Mouse (Mus musculus): Measurements from ENCODE around the gene Id1. TPM values are rescaled to one million over a fixed set of nuclear protein-coding genes. Genes with fewer than 3 reads are reported as not detected.

Gene Id1
- polyA plus RNA-seq, 1 experiment from 2014 or later = 87.7 TPM

GRCm38 (mm10) chr2:152736748-152737147, 697 bp downstream of the Id1 start:
- H3K9ac ChIP-seq = peak overlapping the region; percentile 92
- H3K36me3 ChIP-seq = no peaks in the 10 kb centered on the region
- peak overlapping the region; percentile 84 for H3K4me2 ChIP-seq
- peak overlapping the region; percentile 95 for H3K27ac ChIP-seq (ENCODE audit: poor library complexity, severe bottlenecking)
- no peak for ATAC-seq (ENCODE audit: insufficient number of reproducible peaks, low FRiP score)
- H3K4me1 ChIP-seq (replicated peaks) = peaks cover 63% of the 10 kb centered on the region
- WGBS = under 1% methylated on average over 22 of the region's 22 CpGs
- H3K9me3 ChIP-seq (replicated peaks) = no peaks in the 10 kb centered on the region
- H3K27me3 ChIP-seq (replicated peaks) = no peaks in the 10 kb centered on the region
- peak overlapping the region; percentile 74 for H3K4me3 ChIP-seq

GRCm38 (mm10) chr2:152737306-152738221, 1.5 kb downstream of the Id1 start:
- H3K4me3 ChIP-seq = peak overlapping the region; percentile 74
- ATAC-seq (ENCODE audit: insufficient number of reproducible peaks, low FRiP score) = no peak

GRCm38 (mm10) chr2:152738341-152738740, 2.3 kb downstream of the Id1 start:
- H3K4me3 ChIP-seq = peak overlapping the region; percentile 74
- H3K4me1 ChIP-seq (replicated peaks) = peaks cover 64% of the 10 kb centered on the region
- no peaks in the 10 kb centered on the region for H3K36me3 ChIP-seq
- peak overlapping the region; percentile 84 for H3K4me2 ChIP-seq
- WGBS = 54% methylated on average over 2 of the region's 2 CpGs
- no peaks in the 10 kb centered on the region for H3K27me3 ChIP-seq (replicated peaks)
- no peak for ATAC-seq (ENCODE audit: insufficient number of reproducible peaks, low FRiP score)
- H3K9me3 ChIP-seq (replicated peaks) = no peaks in the 10 kb centered on the region
- peak overlapping the region; percentile 92 for H3K9ac ChIP-seq
- peak overlapping the region; percentile 95 for H3K27ac ChIP-seq (ENCODE audit: poor library complexity, severe bottlenecking)

More at GRCm38 (mm10) chr2:152737306-152738221, 1.5 kb downstream of the Id1 start:
- H3K27me3 ChIP-seq (replicated peaks) = no peaks in the 10 kb centered on the region
- no peaks in the 10 kb centered on the region for H3K36me3 ChIP-seq
- peak overlapping the region; percentile 92 for H3K9ac ChIP-seq
- H3K4me1 ChIP-seq (replicated peaks) = peaks cover 63% of the 10 kb centered on the region
- peak overlapping the region; percentile 95 for H3K27ac ChIP-seq (ENCODE audit: poor library complexity, severe bottlenecking)
- H3K9me3 ChIP-seq (replicated peaks) = no peaks in the 10 kb centered on the region
- H3K4me2 ChIP-seq = peak overlapping the region; percentile 84
- WGBS = 14% methylated on average over 10 of the region's 10 CpGs

- Histone ChIP-seq H3K27me3 (replicated peaks) (no peaks in the 10 kb centered on the region), H3K4me1 (replicated peaks) (peaks cover 59% of the 10 kb centered on the region), H3K4me3 (peak overlapping the region; percentile 74), H3K9me3 (replicated peaks) (no peaks in the 10 kb centered on the region), H3K4me2 (peak overlapping the region; percentile 84), H3K36me3 (no peaks in the 10 kb centered on the region), H3K27ac (ENCODE audit: poor library complexity, severe bottlenecking) (peak overlapping the region; percentile 95), H3K9ac (peak overlapping the region; percentile 73)
- WGBS = under 1% methylated on average over 34 of the region's 36 CpGs
- ATAC-seq (ENCODE audit: insufficient number of reproducible peaks, low FRiP score) = peak; percentile 52; the same call in 1 of the 2 replicates
Observed at GRCm38 (mm10) chr2:152739031-152739841, 3.2 kb downstream of the Id1 start.

GRCm38 (mm10) chr2:152739842-152740260, 3.8 kb downstream of the Id1 start:
- peaks cover 56% of the 10 kb centered on the region for H3K4me1 ChIP-seq (replicated peaks)
- no peaks in the 10 kb centered on the region for H3K9me3 ChIP-seq (replicated peaks)
- peak overlapping the region; percentile 74 for H3K4me3 ChIP-seq
- no peaks in the 10 kb centered on the region for H3K27me3 ChIP-seq (replicated peaks)
- H3K36me3 ChIP-seq = no peaks in the 10 kb centered on the region
- peak overlapping the region; percentile 73 for H3K9ac ChIP-seq
- WGBS = 11% methylated on average over 3 of the region's 3 CpGs
- ATAC-seq (ENCODE audit: insufficient number of reproducible peaks, low FRiP score) = no peak
- H3K4me2 ChIP-seq = peak overlapping the region; percentile 84
- H3K27ac ChIP-seq (ENCODE audit: poor library complexity, severe bottlenecking) = peak overlapping the region; percentile 95

GRCm38 (mm10) chr2:152740490-152740889, 4.4 kb downstream of the Id1 start:
- Histone ChIP-seq H3K9me3 (replicated peaks) (no peaks in the 10 kb centered on the region), H3K4me2 (no peak overlapping the region), H3K4me1 (replicated peaks) (peaks cover 54% of the 10 kb centered on the region), H3K27ac (ENCODE audit: poor library complexity, severe bottlenecking) (peak overlapping the region; percentile 95), H3K36me3 (no peaks in the 10 kb centered on the region), H3K27me3 (replicated peaks) (no peaks in the 10 kb centered on the region), H3K9ac (no peak overlapping the region), H3K4me3 (no peak overlapping the region)
- no peak for ATAC-seq (ENCODE audit: insufficient number of reproducible peaks, low FRiP score)
- WGBS = 74% methylated on average over 5 of the region's 5 CpGs

GRCm38 (mm10) chr2:152741153-152742041, 5.3 kb downstream of the Id1 start:
- H3K4me2 ChIP-seq = peak overlapping the region; percentile 55
- peak overlapping the region; percentile 80 for H3K27ac ChIP-seq (ENCODE audit: poor library complexity, severe bottlenecking)
- H3K9me3 ChIP-seq (replicated peaks) = no peaks in the 10 kb centered on the region
- peaks cover 54% of the 10 kb centered on the region for H3K4me1 ChIP-seq (replicated peaks)
- ATAC-seq (ENCODE audit: insufficient number of reproducible peaks, low FRiP score) = peak; percentile 22; the same call in 1 of the 2 replicates
- 24% methylated on average over 14 of the region's 14 CpGs for WGBS
- no peaks in the 10 kb centered on the region for H3K36me3 ChIP-seq
- no peak overlapping the region for H3K4me3 ChIP-seq
- H3K27me3 ChIP-seq (replicated peaks) = no peaks in the 10 kb centered on the region
- H3K9ac ChIP-seq = peak overlapping the region; percentile 44; the same call in 1 of the 2 replicates

GRCm38 (mm10) chr2:152742435-152742834, 6.4 kb downstream of the Id1 start:
- Histone ChIP-seq H3K9me3 (replicated peaks) (no peaks in the 10 kb centered on the region), H3K27me3 (replicated peaks) (no peaks in the 10 kb centered on the region), H3K4me1 (replicated peaks) (peaks cover 52% of the 10 kb centered on the region), H3K9ac (no peak overlapping the region), H3K27ac (ENCODE audit: poor library complexity, severe bottlenecking) (peak overlapping the region; percentile 80), H3K4me3 (no peak overlapping the region), H3K36me3 (no peaks in the 10 kb centered on the region), H3K4me2 (no peak overlapping the region)
- WGBS = 30% methylated on average over 10 of the region's 10 CpGs
- ATAC-seq (ENCODE audit: insufficient number of reproducible peaks, low FRiP score) = peak; percentile 49; the same call in 1 of the 2 replicates

- ATAC-seq (ENCODE audit: insufficient number of reproducible peaks, low FRiP score) = 0 out of 2 replicates have a peak, but pooled peaks have one; percentile 20
- 2% methylated on average over 30 of the region's 30 CpGs for WGBS
Observed at GRCm38 (mm10) chr2:152753944-152754711, 18.1 kb downstream of the Id1 start, which contains the start of gene Cox4i2. Cox4i2 (plus strand) TSS chr2:152754173.

More at GRCm38 (mm10) chr2:152753944-152754711, 18.1 kb downstream of the Id1 start, which contains the start of gene Cox4i2:
- Histone ChIP-seq H3K9ac (peak within 1 kb of the TSS; percentile 55), H3K4me2 (peak within 1 kb of the TSS; percentile 81), H3K9me3 (replicated peaks) (no peaks in the 10 kb centered on the region), H3K36me3 (no peaks in the 10 kb centered on the region), H3K4me3 (peak within 1 kb of the TSS; percentile 43), H3K4me1 (replicated peaks) (peaks cover 28% of the 10 kb centered on the region), H3K27me3 (replicated peaks) (peaks cover 2% of the 10 kb centered on the region; the same call in 1 of the 2 replicates), H3K27ac (ENCODE audit: poor library complexity, severe bottlenecking) (no peak within 1 kb of the TSS)
